Mouse (Mus musculus): Measurements from ENCODE around the gene Srgn. TPM values are rescaled to one million over a fixed set of nuclear protein-coding genes. Genes with fewer than 3 reads are reported as not detected.

The Srgn gene
- polyA plus RNA-seq, 1 experiment from 2014 or later: 26.4 TPM

GRCm38 (mm10) chr10:62508459-62508858 is 18.8 kb downstream of the Srgn start:
- H3K4me1 ChIP-seq (ENCODE audit: control insufficient read depth, insufficient read depth, low read length): peaks cover 4% of the 10 kb centered on the region; the same call in 1 of the 2 replicates
- H3K4me2 ChIP-seq (ENCODE audit: low read depth, low read length): peak overlapping the region; percentile 62
- ATAC-seq (ENCODE audit: insufficient read depth, low FRiP score): no peak
- no peaks in the 10 kb centered on the region for H3K9me3 ChIP-seq (replicated peaks; ENCODE audit: control insufficient read depth, low read length)
- H3K4me3 ChIP-seq (replicated peaks; ENCODE audit: low read length): peak overlapping the region; percentile 39
- WGBS: 4% methylated on average over 11 of the region's 11 CpGs
- H3K36me3 ChIP-seq (ENCODE audit: control insufficient read depth, insufficient read depth, low read length): no peaks in the 10 kb centered on the region
- H3K27ac ChIP-seq (ENCODE audit: low read length): no peak overlapping the region
- H3K9ac ChIP-seq (ENCODE audit: low read length): peak overlapping the region; percentile 44; the same call in 1 of the 2 replicates
- peaks cover 4% of the 10 kb centered on the region; the same call in 1 of the 2 replicates for H3K27me3 ChIP-seq (ENCODE audit: control insufficient read depth, insufficient read depth, low read length)

GRCm38 (mm10) chr10:62507591-62508308 is 19.5 kb downstream of the Srgn start:
- ATAC-seq (ENCODE audit: insufficient read depth, low FRiP score): no peak
- Histone ChIP-seq H3K4me3 (replicated peaks; ENCODE audit: low read length) (peak overlapping the region; percentile 39), H3K4me1 (ENCODE audit: control insufficient read depth, insufficient read depth, low read length) (peaks cover 4% of the 10 kb centered on the region; the same call in 1 of the 2 replicates), H3K9ac (ENCODE audit: low read length) (peak overlapping the region; percentile 45; the same call in 1 of the 2 replicates), H3K9me3 (replicated peaks; ENCODE audit: control insufficient read depth, low read length) (no peaks in the 10 kb centered on the region), H3K36me3 (ENCODE audit: control insufficient read depth, insufficient read depth, low read length) (no peaks in the 10 kb centered on the region), H3K4me2 (ENCODE audit: low read depth, low read length) (peak overlapping the region; percentile 62), H3K27ac (ENCODE audit: low read length) (peak overlapping the region; percentile 24; the same call in 1 of the 2 replicates), H3K27me3 (ENCODE audit: control insufficient read depth, insufficient read depth, low read length) (peaks cover 4% of the 10 kb centered on the region; the same call in 1 of the 2 replicates)
- WGBS: 12% methylated on average over 18 of the region's 18 CpGs

GRCm38 (mm10) chr10:62507071-62507470 is 20.2 kb downstream of the Srgn start:
- Histone ChIP-seq H3K27ac (ENCODE audit: low read length) (no peak overlapping the region), H3K36me3 (ENCODE audit: control insufficient read depth, insufficient read depth, low read length) (no peaks in the 10 kb centered on the region), H3K4me2 (ENCODE audit: low read depth, low read length) (no peak overlapping the region), H3K9me3 (replicated peaks; ENCODE audit: control insufficient read depth, low read length) (no peaks in the 10 kb centered on the region), H3K4me3 (replicated peaks; ENCODE audit: low read length) (no peak overlapping the region), H3K9ac (ENCODE audit: low read length) (no peak overlapping the region), H3K27me3 (ENCODE audit: control insufficient read depth, insufficient read depth, low read length) (peaks cover 4% of the 10 kb centered on the region; the same call in 1 of the 2 replicates), H3K4me1 (ENCODE audit: control insufficient read depth, insufficient read depth, low read length) (peaks cover 4% of the 10 kb centered on the region; the same call in 1 of the 2 replicates)
- ATAC-seq (ENCODE audit: insufficient read depth, low FRiP score): no peak
- 84% methylated on average over 4 of the region's 4 CpGs for WGBS

GRCm38 (mm10) chr10:62506019-62506556 is 21.2 kb downstream of the Srgn start:
- H3K27me3 ChIP-seq (ENCODE audit: control insufficient read depth, insufficient read depth, low read length): peaks cover 4% of the 10 kb centered on the region; the same call in 1 of the 2 replicates
- peaks cover 4% of the 10 kb centered on the region; the same call in 1 of the 2 replicates for H3K4me1 ChIP-seq (ENCODE audit: control insufficient read depth, insufficient read depth, low read length)
- H3K4me3 ChIP-seq (replicated peaks; ENCODE audit: low read length): no peak overlapping the region
- 0 out of 2 replicates have a peak overlapping the region, but pooled peaks have one; percentile 5 for H3K27ac ChIP-seq (ENCODE audit: low read length)
- H3K4me2 ChIP-seq (ENCODE audit: low read depth, low read length): no peak overlapping the region
- no peaks in the 10 kb centered on the region for H3K36me3 ChIP-seq (ENCODE audit: control insufficient read depth, insufficient read depth, low read length)
- no peaks in the 10 kb centered on the region for H3K9me3 ChIP-seq (replicated peaks; ENCODE audit: control insufficient read depth, low read length)
- no peak for ATAC-seq (ENCODE audit: insufficient read depth, low FRiP score)
- no peak overlapping the region for H3K9ac ChIP-seq (ENCODE audit: low read length)
- WGBS: 77% methylated on average over 17 of the region's 17 CpGs

GRCm38 (mm10) chr10:62505224-62505983 is 21.8 kb downstream of the Srgn start:
- Histone ChIP-seq H3K27me3 (ENCODE audit: control insufficient read depth, insufficient read depth, low read length) (peaks cover 4% of the 10 kb centered on the region; the same call in 1 of the 2 replicates), H3K9ac (ENCODE audit: low read length) (no peak overlapping the region), H3K4me3 (replicated peaks; ENCODE audit: low read length) (no peak overlapping the region), H3K27ac (ENCODE audit: low read length) (no peak overlapping the region), H3K36me3 (ENCODE audit: control insufficient read depth, insufficient read depth, low read length) (no peaks in the 10 kb centered on the region), H3K4me2 (ENCODE audit: low read depth, low read length) (no peak overlapping the region), H3K9me3 (replicated peaks; ENCODE audit: control insufficient read depth, low read length) (no peaks in the 10 kb centered on the region), H3K4me1 (ENCODE audit: control insufficient read depth, insufficient read depth, low read length) (peaks cover 4% of the 10 kb centered on the region; the same call in 1 of the 2 replicates)
- 78% methylated on average over 9 of the region's 9 CpGs for WGBS
- ATAC-seq (ENCODE audit: insufficient read depth, low FRiP score): no peak

GRCm38 (mm10) chr10:62503836-62504628 is 23.2 kb downstream of the Srgn start:
- H3K27me3 ChIP-seq (ENCODE audit: control insufficient read depth, insufficient read depth, low read length): peaks cover 4% of the 10 kb centered on the region; the same call in 1 of the 2 replicates
- no peak overlapping the region for H3K4me2 ChIP-seq (ENCODE audit: low read depth, low read length)
- no peak overlapping the region for H3K9ac ChIP-seq (ENCODE audit: low read length)
- no peaks in the 10 kb centered on the region for H3K36me3 ChIP-seq (ENCODE audit: control insufficient read depth, insufficient read depth, low read length)
- no peak for ATAC-seq (ENCODE audit: insufficient read depth, low FRiP score)
- no peak overlapping the region for H3K4me3 ChIP-seq (replicated peaks; ENCODE audit: low read length)
- no peaks in the 10 kb centered on the region for H3K9me3 ChIP-seq (replicated peaks; ENCODE audit: control insufficient read depth, low read length)
- no peak overlapping the region for H3K27ac ChIP-seq (ENCODE audit: low read length)
- H3K4me1 ChIP-seq (ENCODE audit: control insufficient read depth, insufficient read depth, low read length): peaks cover 4% of the 10 kb centered on the region; the same call in 1 of the 2 replicates
- WGBS: 62% methylated on average over 12 of the region's 12 CpGs

- no peak overlapping the region for H3K27ac ChIP-seq (ENCODE audit: low read length)
- peaks cover 4% of the 10 kb centered on the region; the same call in 1 of the 2 replicates for H3K4me1 ChIP-seq (ENCODE audit: control insufficient read depth, insufficient read depth, low read length)
- H3K4me3 ChIP-seq (replicated peaks; ENCODE audit: low read length): no peak overlapping the region
- WGBS: 66% methylated on average over 4 of the region's 4 CpGs
- no peak for ATAC-seq (ENCODE audit: insufficient read depth, low FRiP score)
- no peaks in the 10 kb centered on the region for H3K9me3 ChIP-seq (replicated peaks; ENCODE audit: control insufficient read depth, low read length)
- no peaks in the 10 kb centered on the region for H3K36me3 ChIP-seq (ENCODE audit: control insufficient read depth, insufficient read depth, low read length)
- no peak overlapping the region for H3K9ac ChIP-seq (ENCODE audit: low read length)
- peaks cover 4% of the 10 kb centered on the region; the same call in 1 of the 2 replicates for H3K27me3 ChIP-seq (ENCODE audit: control insufficient read depth, insufficient read depth, low read length)
- H3K4me2 ChIP-seq (ENCODE audit: low read depth, low read length): no peak overlapping the region
These were observed 23.9 kb downstream of the Srgn start for GRCm38 (mm10) chr10:62503353-62503752.

- no peaks in the 10 kb centered on the region for H3K9me3 ChIP-seq (replicated peaks; ENCODE audit: control insufficient read depth, low read length)
- no peak overlapping the region for H3K27ac ChIP-seq (ENCODE audit: low read length)
- H3K4me3 ChIP-seq (replicated peaks; ENCODE audit: low read length): no peak overlapping the region
- H3K9ac ChIP-seq (ENCODE audit: low read length): no peak overlapping the region
- no peaks in the 10 kb centered on the region for H3K4me1 ChIP-seq (ENCODE audit: control insufficient read depth, insufficient read depth, low read length)
- no peaks in the 10 kb centered on the region for H3K36me3 ChIP-seq (ENCODE audit: control insufficient read depth, insufficient read depth, low read length)
- ATAC-seq (ENCODE audit: insufficient read depth, low FRiP score): no peak
- 78% methylated on average over 7 of the region's 7 CpGs for WGBS
- no peak overlapping the region for H3K4me2 ChIP-seq (ENCODE audit: low read depth, low read length)
- H3K27me3 ChIP-seq (ENCODE audit: control insufficient read depth, insufficient read depth, low read length): no peaks in the 10 kb centered on the region
These were observed 25.3 kb downstream of the Srgn start for GRCm38 (mm10) chr10:62501951-62502350.
